Mouse (Mus musculus) C2C12 (cell line): Measurements from ENCODE around the gene Elavl2. TPM values are rescaled to one million over a fixed set of nuclear protein-coding genes. Genes with fewer than 3 reads are reported as not detected.

Experiments used
- H3K27me3 ChIP-seq: one replicate; pipeline ENCODE4 v1.6.1; 2011; ENCODE audit not compliant: control insufficient read depth, insufficient read depth, insufficient read length
- H3K36me3 ChIP-seq: one replicate; pipeline ENCODE4 v1.6.1; 2011; ENCODE audit not compliant: control insufficient read depth, insufficient read depth
- H3K4me3 ChIP-seq: one replicate; pipeline ENCODE4 v1.5.1; 2011; ENCODE audit warnings: mild to moderate bottlenecking, control low read depth; ENCODE audit not compliant: poor library complexity, insufficient read depth, severe bottlenecking
- H3K79me2 ChIP-seq: one replicate; pipeline ENCODE4 v1.6.1; 2011; ENCODE audit not compliant: control insufficient read depth, insufficient read depth
- H3K79me3 ChIP-seq: one replicate; pipeline ENCODE4 v1.6.1; 2011; ENCODE audit warnings: low read depth, control low read depth
- H3ac ChIP-seq: one replicate; pipeline ENCODE3; 2011; ENCODE audit warnings: low read depth; ENCODE audit not compliant: control insufficient read depth, insufficient read length
- CEBPB ChIP-seq: IDR thresholded peaks from one replicate; pipeline ENCODE4 v1.6.1; 2011; ENCODE audit warnings: low read depth, mild to moderate bottlenecking, control low read depth, moderate library complexity
- CTCF ChIP-seq: IDR thresholded peaks from one replicate; pipeline ENCODE4 v1.5.1; 2011; ENCODE audit not compliant: control insufficient read depth, insufficient read depth, insufficient read length
- FOSL1 ChIP-seq: IDR thresholded peaks from one replicate; pipeline ENCODE4 v1.8.0; 2011; ENCODE audit warnings: mild to moderate bottlenecking, low read length; ENCODE audit not compliant: poor library complexity, insufficient read depth, severe bottlenecking
- MAX ChIP-seq: IDR thresholded peaks from one replicate; pipeline ENCODE4 v1.6.1; 2011; ENCODE audit warnings: mild to moderate bottlenecking, control low read depth
- MYOD1 ChIP-seq: IDR thresholded peaks from one replicate; pipeline ENCODE4 v1.6.1; 2011; ENCODE audit warnings: low read depth; ENCODE audit not compliant: control insufficient read depth, insufficient read length
- MYOG ChIP-seq: IDR thresholded peaks from one replicate; pipeline ENCODE4 v1.6.1; 2011; ENCODE audit not compliant: control insufficient read depth, insufficient read length; ENCODE audit errors: extremely low read depth
- USF1 ChIP-seq: IDR thresholded peaks from one replicate; pipeline ENCODE4 v1.6.1; 2011; ENCODE audit warnings: low read depth, mild to moderate bottlenecking, control low read depth, moderate library complexity
- polyA plus RNA-seq: library from polyadenylated mRNA; unstranded; fragments of >200 nt; fragmentation: generic; extraction: Trizol; gene quantifications from one replicate; pipeline ENCODE4 v1.2.1, GENCODE M21; 2012; ENCODE audit warnings: missing spikeins

Gene Elavl2
- polyA plus RNA-seq, 1 experiment = 0.20 TPM

GRCm38 (mm10) chr4:91297706-91298105 is 102.9 kb downstream of the Elavl2 start:
- TF ChIP-seq CTCF = no peak
- no peak for TF ChIP-seq MYOG
- TF ChIP-seq FOSL1 = no peak
- TF ChIP-seq CEBPB = no peak
- TF ChIP-seq USF1 = no peak
- TF ChIP-seq MAX = no peak
- no peak for TF ChIP-seq MYOD1
- Histone ChIP-seq H3K27me3 (no peaks in the 10 kb centered on the region), H3K79me3 (no peaks in the 10 kb centered on the region), H3K36me3 (no peaks in the 10 kb centered on the region), H3K79me2 (no peaks in the 10 kb centered on the region), H3K4me3 (no peak overlapping the region), H3ac (no peak overlapping the region)

- Histone ChIP-seq H3K27me3 (no peaks in the 10 kb centered on the region), H3K79me2 (no peaks in the 10 kb centered on the region), H3K36me3 (no peaks in the 10 kb centered on the region), H3ac (no peak overlapping the region), H3K79me3 (no peaks in the 10 kb centered on the region), H3K4me3 (no peak overlapping the region)
- no peak for TF ChIP-seq CEBPB
- TF ChIP-seq FOSL1 = no peak
- no peak for TF ChIP-seq MYOG
- TF ChIP-seq CTCF = no peak
- no peak for TF ChIP-seq USF1
- no peak for TF ChIP-seq MYOD1
- no peak for TF ChIP-seq MAX
Observed at GRCm38 (mm10) chr4:91295317-91295716, 105.3 kb downstream of the Elavl2 start.

- no peaks in the 10 kb centered on the region for H3K79me2 ChIP-seq
- no peaks in the 10 kb centered on the region for H3K27me3 ChIP-seq
- TF ChIP-seq MYOG (no peak), CTCF (no peak), MAX (no peak), MYOD1 (no peak)
Observed at GRCm38 (mm10) chr4:91291526-91291925, 109.1 kb downstream of the Elavl2 start.

GRCm38 (mm10) chr4:91290373-91290772 is 110.2 kb downstream of the Elavl2 start:
- TF ChIP-seq CEBPB (no peak), CTCF (no peak), USF1 (no peak), FOSL1 (no peak), MAX (no peak), MYOD1 (no peak), MYOG (no peak)
- H3ac ChIP-seq = no peak overlapping the region
- no peaks in the 10 kb centered on the region for H3K36me3 ChIP-seq
- H3K27me3 ChIP-seq = no peaks in the 10 kb centered on the region
- no peaks in the 10 kb centered on the region for H3K79me3 ChIP-seq
- no peaks in the 10 kb centered on the region for H3K79me2 ChIP-seq
- H3K4me3 ChIP-seq = no peak overlapping the region

More at GRCm38 (mm10) chr4:91291526-91291925, 109.1 kb downstream of the Elavl2 start:
- no peak overlapping the region for H3ac ChIP-seq
- H3K36me3 ChIP-seq = no peaks in the 10 kb centered on the region
- H3K79me3 ChIP-seq = no peaks in the 10 kb centered on the region
- H3K4me3 ChIP-seq = no peak overlapping the region

GRCm38 (mm10) chr4:91289151-91289550 is 111.4 kb downstream of the Elavl2 start:
- no peaks in the 10 kb centered on the region for H3K79me2 ChIP-seq
- no peaks in the 10 kb centered on the region for H3K36me3 ChIP-seq
- no peaks in the 10 kb centered on the region for H3K27me3 ChIP-seq
- H3K4me3 ChIP-seq = no peak overlapping the region
- no peak for TF ChIP-seq CEBPB
- no peak for TF ChIP-seq USF1
- no peak for TF ChIP-seq MAX
- TF ChIP-seq FOSL1 = no peak
- no peak for TF ChIP-seq MYOG
- no peak for TF ChIP-seq MYOD1
- TF ChIP-seq CTCF = no peak
- H3ac ChIP-seq = no peak overlapping the region
- no peaks in the 10 kb centered on the region for H3K79me3 ChIP-seq

GRCm38 (mm10) chr4:91268390-91268789 is 132.2 kb downstream of the Elavl2 start:
- no peak for TF ChIP-seq FOSL1
- TF ChIP-seq MYOG = no peak
- no peak for TF ChIP-seq MYOD1
- TF ChIP-seq USF1 = no peak
- no peak for TF ChIP-seq CTCF
- no peak for TF ChIP-seq CEBPB
- no peak for TF ChIP-seq MAX
- Histone ChIP-seq H3ac (no peak overlapping the region), H3K27me3 (no peaks in the 10 kb centered on the region), H3K79me3 (no peaks in the 10 kb centered on the region), H3K36me3 (no peaks in the 10 kb centered on the region), H3K4me3 (no peak overlapping the region), H3K79me2 (no peaks in the 10 kb centered on the region)
